Mouse (Mus musculus): ENCODE measurements around the gene Efr3b. TPM values are rescaled to one million over a fixed set of nuclear protein-coding genes. Genes with fewer than 3 reads are reported as not detected.
"Not testable (repeated sequence)": the region's sequence is repeated elsewhere in the genome, so short reads cannot be mapped to it uniquely, and the experiment has no call there.

The Efr3b gene
- polyA plus RNA-seq, 1 experiment from 2014 or later = 3.4 TPM

DNA sequence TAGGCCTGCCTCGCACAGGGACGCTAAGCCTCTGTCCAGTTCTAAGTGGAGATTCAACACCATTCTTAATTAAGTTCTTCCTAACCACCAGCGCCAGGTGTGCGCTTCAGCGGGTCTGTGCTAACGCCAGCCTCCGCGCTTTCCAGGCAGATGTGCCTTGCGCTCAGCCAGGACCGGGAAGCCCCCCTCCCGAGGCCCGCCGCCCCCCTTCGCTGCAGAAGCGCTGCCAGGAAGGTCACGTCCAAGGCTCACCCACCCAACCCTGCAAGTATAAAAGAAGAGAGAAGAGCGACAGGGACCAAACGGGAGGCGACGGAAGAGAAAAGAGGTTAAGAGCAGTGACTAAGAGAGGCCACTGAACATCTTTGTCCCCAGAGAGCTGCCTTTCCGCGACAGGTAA is 84.1 kb downstream of the Efr3b start, which contains the start of gene Pomc:
TSS of gene Pomc (plus strand) at position 301 of the 400 bp plus-strand sequence.
- H3K4me2 ChIP-seq (ENCODE audit: low read depth, low read length) = no peak within 1 kb of the TSS
- H3K4me3 ChIP-seq (replicated peaks; ENCODE audit: low read length) = no peak within 1 kb of the TSS
- H3K9me3 ChIP-seq (replicated peaks; ENCODE audit: control insufficient read depth, low read length) = no peaks in the 10 kb centered on the region
- H3K9ac ChIP-seq (ENCODE audit: low read length) = no peak within 1 kb of the TSS
- H3K4me1 ChIP-seq (ENCODE audit: control insufficient read depth, insufficient read depth, low read length) = no peaks in the 10 kb centered on the region
- WGBS = 23% methylated on average over 22 of the region's 22 CpGs
- no peak within 1 kb of the TSS for H3K27ac ChIP-seq (ENCODE audit: low read length)
- H3K27me3 ChIP-seq (ENCODE audit: control insufficient read depth, insufficient read depth, low read length) = peaks cover 10% of the 10 kb centered on the region
- H3K36me3 ChIP-seq (ENCODE audit: control insufficient read depth, insufficient read depth, low read length) = no peaks in the 10 kb centered on the region
- ATAC-seq (ENCODE audit: insufficient read depth, low FRiP score) = no peak

DNA sequence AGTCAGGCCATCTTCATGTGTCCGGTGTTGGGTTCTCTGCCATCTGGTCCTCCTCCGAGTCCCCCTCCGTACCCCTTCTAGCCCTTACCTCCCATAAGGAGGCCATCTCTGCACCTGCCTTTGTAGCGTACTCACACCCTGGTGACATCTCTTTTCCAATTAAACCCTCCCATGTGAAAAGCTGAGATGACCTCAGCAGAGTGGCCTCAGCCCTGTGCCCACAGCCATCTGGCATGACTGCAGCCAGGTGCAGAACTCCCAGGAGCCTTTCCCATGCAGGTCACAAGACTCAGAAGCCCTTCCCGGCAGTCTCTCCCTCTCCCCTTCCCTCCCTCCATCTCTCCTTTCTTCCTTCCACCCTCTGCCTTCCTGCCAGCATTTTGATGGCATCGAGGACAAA is 91.2 kb downstream of the Efr3b start:
- no peaks in the 10 kb centered on the region for H3K9me3 ChIP-seq (replicated peaks; ENCODE audit: control insufficient read depth, low read length)
- 73% methylated on average over 6 of the region's 6 CpGs for WGBS
- no peak overlapping the region for H3K9ac ChIP-seq (ENCODE audit: low read length)
- no peak overlapping the region for H3K27ac ChIP-seq (ENCODE audit: low read length)
- H3K4me3 ChIP-seq (replicated peaks; ENCODE audit: low read length) = no peak overlapping the region
- H3K27me3 ChIP-seq (ENCODE audit: control insufficient read depth, insufficient read depth, low read length) = no peaks in the 10 kb centered on the region
- no peak for ATAC-seq (ENCODE audit: insufficient read depth, low FRiP score)
- H3K4me2 ChIP-seq (ENCODE audit: low read depth, low read length) = no peak overlapping the region
- H3K4me1 ChIP-seq (ENCODE audit: control insufficient read depth, insufficient read depth, low read length) = no peaks in the 10 kb centered on the region
- H3K36me3 ChIP-seq (ENCODE audit: control insufficient read depth, insufficient read depth, low read length) = no peaks in the 10 kb centered on the region

DNA sequence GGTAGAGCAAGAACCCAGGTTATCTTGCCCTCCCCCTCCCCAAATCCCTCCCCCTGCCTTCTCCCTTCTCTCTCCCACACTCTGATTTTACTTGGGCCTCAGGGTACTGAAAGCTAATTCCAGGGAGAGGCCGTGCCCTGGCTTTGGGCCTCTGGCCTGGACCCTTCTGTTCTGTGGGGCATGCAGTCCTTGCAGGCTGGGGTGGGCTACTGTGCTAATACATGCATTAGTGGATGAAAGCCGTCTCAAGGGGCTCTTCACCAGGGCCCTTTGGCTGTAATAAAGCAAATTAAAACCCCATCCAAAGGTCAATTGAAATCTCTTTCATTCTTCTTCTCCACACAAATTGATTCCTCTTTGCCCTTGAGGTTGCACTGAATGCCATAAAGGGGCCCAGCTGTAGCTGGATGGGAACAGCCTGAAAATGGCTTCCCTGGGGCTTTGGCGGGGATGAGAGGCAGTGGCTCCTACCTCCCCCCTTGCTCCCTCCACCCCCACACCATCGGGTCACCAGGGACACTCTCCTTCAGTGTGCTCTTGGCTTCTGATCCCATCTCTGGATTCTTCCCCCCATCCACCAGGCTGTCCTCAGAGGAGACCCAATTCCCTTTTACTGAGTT is 94.2 kb downstream of the Efr3b start:
- Histone ChIP-seq H3K4me2 (ENCODE audit: low read depth, low read length) (no peak overlapping the region), H3K27me3 (ENCODE audit: control insufficient read depth, insufficient read depth, low read length) (no peaks in the 10 kb centered on the region; the same call in 1 of the 2 replicates), H3K9ac (ENCODE audit: low read length) (no peak overlapping the region), H3K36me3 (ENCODE audit: control insufficient read depth, insufficient read depth, low read length) (no peaks in the 10 kb centered on the region), H3K4me3 (replicated peaks; ENCODE audit: low read length) (no peak overlapping the region), H3K9me3 (replicated peaks; ENCODE audit: control insufficient read depth, low read length) (no peaks in the 10 kb centered on the region), H3K27ac (ENCODE audit: low read length) (no peak overlapping the region), H3K4me1 (ENCODE audit: control insufficient read depth, insufficient read depth, low read length) (no peaks in the 10 kb centered on the region)
- 65% methylated on average over 4 of the region's 4 CpGs for WGBS
- ATAC-seq (ENCODE audit: insufficient read depth, low FRiP score) = no peak

DNA sequence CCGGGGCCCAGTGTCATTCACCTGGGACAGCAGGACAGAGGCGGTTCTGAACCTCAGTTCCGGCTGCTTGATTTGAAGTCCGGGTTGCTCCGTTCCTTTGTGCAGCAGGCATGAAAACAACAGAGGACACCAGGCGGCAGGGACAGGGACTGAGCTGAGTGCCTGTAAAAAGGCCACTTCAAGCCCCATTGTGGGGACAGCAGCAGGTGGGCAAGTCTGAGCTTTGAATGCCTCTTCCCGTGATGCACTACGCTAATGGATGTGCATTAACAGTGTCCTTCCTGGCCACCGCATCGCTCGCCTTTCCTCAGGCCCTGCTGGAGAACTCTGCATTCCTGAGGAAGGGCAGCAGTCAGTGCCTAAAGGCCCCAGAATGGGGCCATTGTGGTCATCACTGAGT is 96.7 kb downstream of the Efr3b start:
- WGBS = 49% methylated on average over 11 of the region's 11 CpGs
- H3K9ac ChIP-seq (ENCODE audit: low read length) = no peak overlapping the region

DNA sequence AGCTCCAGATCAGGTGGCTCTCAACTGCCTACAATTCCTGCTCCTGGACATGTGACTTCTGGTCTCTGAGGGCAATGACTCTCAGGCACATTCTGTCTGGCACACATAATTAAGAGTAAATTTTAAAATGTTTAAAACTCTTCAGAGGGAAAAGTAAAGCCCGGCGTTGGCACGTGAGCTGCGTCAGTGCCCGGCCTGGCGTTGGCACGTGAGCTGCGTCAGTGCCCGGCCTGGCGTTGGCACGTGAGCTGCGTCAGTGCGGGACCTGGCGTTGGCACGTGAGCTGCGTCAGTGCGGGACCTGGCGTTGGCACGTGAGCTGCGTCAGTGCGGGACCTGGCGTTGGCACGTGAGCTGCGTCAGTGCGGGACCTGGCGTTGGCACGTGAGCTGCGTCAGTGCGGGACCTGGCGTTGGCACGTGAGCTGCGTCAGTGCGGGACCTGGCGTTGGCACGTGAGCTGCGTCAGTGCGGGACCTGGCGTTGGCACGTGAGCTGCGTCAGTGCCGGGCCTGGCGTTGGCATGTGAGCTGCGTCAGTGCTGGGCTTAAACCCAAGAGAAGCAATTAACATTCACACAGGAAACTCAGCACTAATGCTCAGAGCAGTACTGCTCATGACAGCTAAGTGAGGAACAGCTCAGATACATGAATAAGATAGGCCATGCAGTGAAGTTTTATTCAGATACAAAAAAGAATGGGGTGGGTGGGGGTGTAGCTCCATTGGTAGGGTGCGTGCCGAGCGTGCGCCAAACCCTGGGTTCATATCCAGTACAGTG is 108.4 kb downstream of the Efr3b start:
- not testable (repeated sequence) for H3K9me3 ChIP-seq (replicated peaks; ENCODE audit: control insufficient read depth, low read length); H3K4me1 ChIP-seq (ENCODE audit: control insufficient read depth, insufficient read depth, low read length); H3K27ac ChIP-seq (ENCODE audit: low read length); H3K4me2 ChIP-seq (ENCODE audit: low read depth, low read length); H3K36me3 ChIP-seq (ENCODE audit: control insufficient read depth, insufficient read depth, low read length); H3K9ac ChIP-seq (ENCODE audit: low read length); H3K4me3 ChIP-seq (replicated peaks; ENCODE audit: low read length); H3K27me3 ChIP-seq (ENCODE audit: control insufficient read depth, insufficient read depth, low read length); ATAC-seq (ENCODE audit: insufficient read depth, low FRiP score)
- 88% methylated on average over 33 of the region's 47 CpGs for WGBS

More for the DNA sequence above, 96.7 kb downstream of the Efr3b start:
- Histone ChIP-seq H3K4me3 (replicated peaks; ENCODE audit: low read length) (no peak overlapping the region), H3K27me3 (ENCODE audit: control insufficient read depth, insufficient read depth, low read length) (no peaks in the 10 kb centered on the region; the same call in 1 of the 2 replicates), H3K27ac (ENCODE audit: low read length) (no peak overlapping the region), H3K36me3 (ENCODE audit: control insufficient read depth, insufficient read depth, low read length) (no peaks in the 10 kb centered on the region), H3K9me3 (replicated peaks; ENCODE audit: control insufficient read depth, low read length) (no peaks in the 10 kb centered on the region), H3K4me2 (ENCODE audit: low read depth, low read length) (no peak overlapping the region), H3K4me1 (ENCODE audit: control insufficient read depth, insufficient read depth, low read length) (no peaks in the 10 kb centered on the region)
- ATAC-seq (ENCODE audit: insufficient read depth, low FRiP score) = no peak

DNA sequence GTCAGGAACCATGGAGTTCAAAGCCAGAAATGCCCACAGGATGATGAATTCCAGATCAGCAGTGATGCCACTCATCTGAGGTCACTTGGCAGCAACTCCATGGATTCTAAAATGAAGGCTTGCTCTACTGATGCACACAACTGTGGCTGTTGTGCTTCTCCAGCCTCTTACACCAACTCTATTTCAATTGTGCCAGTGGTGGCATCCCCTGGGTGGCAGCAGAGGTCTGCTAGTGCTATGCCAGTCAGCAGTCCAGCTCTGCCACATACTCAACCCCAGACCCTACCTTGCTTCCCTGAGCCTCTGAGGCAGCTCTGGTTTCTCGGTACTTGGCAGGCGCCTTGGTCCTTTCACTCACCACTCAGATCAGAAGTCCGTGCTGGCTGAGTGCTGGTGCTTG is 109.9 kb downstream of the Efr3b start:
- no peaks in the 10 kb centered on the region for H3K36me3 ChIP-seq (ENCODE audit: control insufficient read depth, insufficient read depth, low read length)
- H3K9ac ChIP-seq (ENCODE audit: low read length) = no peak overlapping the region
- WGBS = 75% methylated on average over 3 of the region's 3 CpGs
- ATAC-seq (ENCODE audit: insufficient read depth, low FRiP score) = no peak
- H3K4me1 ChIP-seq (ENCODE audit: control insufficient read depth, insufficient read depth, low read length) = no peaks in the 10 kb centered on the region
- no peak overlapping the region for H3K4me3 ChIP-seq (replicated peaks; ENCODE audit: low read length)
- H3K9me3 ChIP-seq (replicated peaks; ENCODE audit: control insufficient read depth, low read length) = no peaks in the 10 kb centered on the region
- no peak overlapping the region for H3K4me2 ChIP-seq (ENCODE audit: low read depth, low read length)
- H3K27me3 ChIP-seq (ENCODE audit: control insufficient read depth, insufficient read depth, low read length) = no peaks in the 10 kb centered on the region
- H3K27ac ChIP-seq (ENCODE audit: low read length) = no peak overlapping the region

- ATAC-seq (ENCODE audit: insufficient read depth, low FRiP score) = peak; percentile 47; the same call in 1 of the 2 replicates
- H3K27ac ChIP-seq (ENCODE audit: low read length) = no peak overlapping the region
- H3K27me3 ChIP-seq (ENCODE audit: control insufficient read depth, insufficient read depth, low read length) = no peaks in the 10 kb centered on the region
- WGBS = 0% methylated on average over 1 of the region's 1 CpGs
- no peak overlapping the region for H3K4me3 ChIP-seq (replicated peaks; ENCODE audit: low read length)
- no peak overlapping the region for H3K4me2 ChIP-seq (ENCODE audit: low read depth, low read length)
- no peaks in the 10 kb centered on the region for H3K4me1 ChIP-seq (ENCODE audit: control insufficient read depth, insufficient read depth, low read length)
- no peaks in the 10 kb centered on the region for H3K9me3 ChIP-seq (replicated peaks; ENCODE audit: control insufficient read depth, low read length)
- H3K36me3 ChIP-seq (ENCODE audit: control insufficient read depth, insufficient read depth, low read length) = no peaks in the 10 kb centered on the region
- H3K9ac ChIP-seq (ENCODE audit: low read length) = no peak overlapping the region
Measured at GRCm38 (mm10) chr12:3926127-3926526, 112.6 kb downstream of the Efr3b start.

DNA sequence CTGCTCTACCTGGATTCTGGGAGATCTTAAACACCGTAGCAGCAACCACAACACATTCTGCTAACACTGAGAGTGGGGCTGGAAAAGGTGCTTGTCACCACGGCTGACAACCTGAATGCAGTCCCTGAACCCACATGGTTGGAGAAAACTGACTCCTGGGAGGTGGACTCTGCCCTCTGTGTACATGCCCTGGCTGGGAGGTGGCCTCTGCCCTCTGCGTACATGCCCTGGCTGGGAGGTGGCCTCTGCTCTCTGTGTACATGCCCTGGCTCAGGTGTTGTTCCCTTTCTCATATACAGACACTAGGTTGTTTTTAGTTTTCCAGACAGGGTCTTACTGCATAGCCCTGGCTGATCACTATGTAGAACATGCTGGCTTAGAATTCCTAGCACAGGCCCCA is 119.3 kb downstream of the Efr3b start:
- 56% methylated on average over 3 of the region's 3 CpGs for WGBS
- no peaks in the 10 kb centered on the region for H3K9me3 ChIP-seq (replicated peaks; ENCODE audit: control insufficient read depth, low read length)
- no peak overlapping the region for H3K4me3 ChIP-seq (replicated peaks; ENCODE audit: low read length)
- no peaks in the 10 kb centered on the region for H3K27me3 ChIP-seq (ENCODE audit: control insufficient read depth, insufficient read depth, low read length)
- peaks cover 6% of the 10 kb centered on the region for H3K4me1 ChIP-seq (ENCODE audit: control insufficient read depth, insufficient read depth, low read length)
- ATAC-seq (ENCODE audit: insufficient read depth, low FRiP score) = peak; percentile 53
- no peak overlapping the region for H3K27ac ChIP-seq (ENCODE audit: low read length)
- no peak overlapping the region for H3K4me2 ChIP-seq (ENCODE audit: low read depth, low read length)
- no peak overlapping the region for H3K9ac ChIP-seq (ENCODE audit: low read length)
- no peaks in the 10 kb centered on the region for H3K36me3 ChIP-seq (ENCODE audit: control insufficient read depth, insufficient read depth, low read length)

- Histone ChIP-seq H3K9ac (ENCODE audit: low read length) (no peak overlapping the region), H3K27me3 (ENCODE audit: control insufficient read depth, insufficient read depth, low read length) (no peaks in the 10 kb centered on the region), H3K4me1 (ENCODE audit: control insufficient read depth, insufficient read depth, low read length) (peaks cover 6% of the 10 kb centered on the region), H3K4me3 (replicated peaks; ENCODE audit: low read length) (no peak overlapping the region), H3K27ac (ENCODE audit: low read length) (no peak overlapping the region), H3K36me3 (ENCODE audit: control insufficient read depth, insufficient read depth, low read length) (no peaks in the 10 kb centered on the region), H3K4me2 (ENCODE audit: low read depth, low read length) (no peak overlapping the region), H3K9me3 (replicated peaks; ENCODE audit: control insufficient read depth, low read length) (no peaks in the 10 kb centered on the region)
- WGBS = 47% methylated on average over 3 of the region's 3 CpGs
- ATAC-seq (ENCODE audit: insufficient read depth, low FRiP score) = no peak
Measured at GRCm38 (mm10) chr12:3918577-3918976, 120.1 kb downstream of the Efr3b start.
